Mouse (Mus musculus): ENCODE measurements around the gene Gm2696. TPM values are rescaled to one million over a fixed set of nuclear protein-coding genes. Genes with fewer than 3 reads are reported as not detected.

Gene Gm2696
- polyA plus RNA-seq, 1 experiment from 2014 or later, result not detected

DNA sequence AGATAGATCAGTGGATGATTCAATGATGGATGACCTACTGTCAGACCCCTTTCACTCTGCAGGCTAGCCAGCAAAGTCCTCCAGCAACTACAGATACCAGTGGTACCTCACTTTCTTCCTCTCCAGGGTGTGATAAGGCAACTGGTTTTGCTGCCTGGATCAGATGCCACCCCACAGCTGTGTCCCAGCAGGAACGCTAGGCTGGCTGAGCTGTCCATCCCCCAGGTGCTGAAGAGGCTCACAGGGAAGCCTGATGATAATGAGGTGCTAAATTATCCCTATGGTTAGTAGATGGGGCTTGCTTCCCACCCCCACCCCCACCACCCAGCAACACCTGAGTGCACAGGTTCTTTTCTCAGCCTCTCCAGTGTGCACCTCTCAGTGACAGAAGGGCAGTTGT lies 53.1 kb downstream of the Gm2696 start:
- H3K9ac ChIP-seq (ENCODE audit: low read depth, low read length), result no peak overlapping the region
- H3K27me3 ChIP-seq (replicated peaks; ENCODE audit: control insufficient read depth, insufficient read depth, low read length), result no peaks in the 10 kb centered on the region
- no peaks in the 10 kb centered on the region for H3K9me3 ChIP-seq (ENCODE audit: control insufficient read depth, low read length)
- H3K4me2 ChIP-seq (ENCODE audit: low read length), result no peak overlapping the region
- no peaks in the 10 kb centered on the region for H3K36me3 ChIP-seq (ENCODE audit: control insufficient read depth, insufficient read depth, low read length)
- no peak for ATAC-seq
- 44% methylated on average over 1 of the region's 1 CpGs for WGBS
- no peak overlapping the region for H3K27ac ChIP-seq (ENCODE audit: low read depth, low read length)
- H3K4me1 ChIP-seq (ENCODE audit: control insufficient read depth, insufficient read depth, low read depth, low read length), result no peaks in the 10 kb centered on the region
- H3K4me3 ChIP-seq (ENCODE audit: low read length), result no peak overlapping the region

DNA sequence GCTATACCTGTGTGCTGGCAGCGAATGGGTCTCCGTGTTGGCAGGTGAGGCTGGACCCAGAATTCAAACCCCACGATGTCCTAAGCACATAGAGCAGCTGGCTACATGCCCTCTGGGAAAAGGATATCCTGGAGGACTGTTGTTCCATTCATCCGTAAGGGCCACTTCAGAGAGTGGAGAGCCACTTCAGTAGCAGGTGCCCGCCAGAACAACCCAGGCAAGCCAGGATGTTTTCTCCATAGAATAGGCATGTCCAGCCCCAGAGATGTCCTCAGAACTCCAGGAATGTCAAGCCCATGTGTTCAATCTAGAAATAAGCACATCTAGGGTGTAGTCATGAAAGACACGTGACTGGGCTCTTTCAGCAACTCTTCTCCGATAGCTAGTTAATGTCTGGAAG lies 55.2 kb downstream of the Gm2696 start:
- no peak overlapping the region for H3K27ac ChIP-seq (ENCODE audit: low read depth, low read length)
- H3K9ac ChIP-seq (ENCODE audit: low read depth, low read length), result no peak overlapping the region
- no peak overlapping the region for H3K4me3 ChIP-seq (ENCODE audit: low read length)
- WGBS, result 86% methylated on average over 7 of the region's 7 CpGs
- no peaks in the 10 kb centered on the region for H3K4me1 ChIP-seq (ENCODE audit: control insufficient read depth, insufficient read depth, low read depth, low read length)
- no peak for ATAC-seq
- no peaks in the 10 kb centered on the region for H3K36me3 ChIP-seq (ENCODE audit: control insufficient read depth, insufficient read depth, low read length)
- no peaks in the 10 kb centered on the region for H3K9me3 ChIP-seq (ENCODE audit: control insufficient read depth, low read length)
- H3K4me2 ChIP-seq (ENCODE audit: low read length), result no peak overlapping the region
- H3K27me3 ChIP-seq (replicated peaks; ENCODE audit: control insufficient read depth, insufficient read depth, low read length), result no peaks in the 10 kb centered on the region

DNA sequence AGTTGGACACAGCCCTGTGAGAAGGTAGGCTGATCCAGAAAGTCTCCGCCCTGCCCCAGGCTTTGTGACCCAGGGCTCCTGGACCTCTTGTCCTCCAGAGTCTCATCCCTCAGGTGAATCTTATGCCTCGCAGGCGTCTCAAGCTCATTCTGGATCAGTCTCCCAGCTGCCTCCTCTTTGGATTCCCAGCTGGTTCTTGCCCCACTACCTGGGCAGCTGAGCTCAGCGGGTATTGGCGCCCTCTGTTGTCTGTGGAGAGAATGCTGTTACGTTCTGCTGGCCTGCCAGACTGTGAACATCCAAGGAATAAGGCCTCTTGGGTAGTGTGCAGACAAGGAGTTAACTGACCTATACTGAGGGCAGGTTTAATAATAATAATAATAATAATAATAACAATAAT lies 64.5 kb downstream of the Gm2696 start:
- H3K27me3 ChIP-seq (replicated peaks; ENCODE audit: control insufficient read depth, insufficient read depth, low read length), result no peaks in the 10 kb centered on the region
- 60% methylated on average over 6 of the region's 6 CpGs for WGBS

DNA sequence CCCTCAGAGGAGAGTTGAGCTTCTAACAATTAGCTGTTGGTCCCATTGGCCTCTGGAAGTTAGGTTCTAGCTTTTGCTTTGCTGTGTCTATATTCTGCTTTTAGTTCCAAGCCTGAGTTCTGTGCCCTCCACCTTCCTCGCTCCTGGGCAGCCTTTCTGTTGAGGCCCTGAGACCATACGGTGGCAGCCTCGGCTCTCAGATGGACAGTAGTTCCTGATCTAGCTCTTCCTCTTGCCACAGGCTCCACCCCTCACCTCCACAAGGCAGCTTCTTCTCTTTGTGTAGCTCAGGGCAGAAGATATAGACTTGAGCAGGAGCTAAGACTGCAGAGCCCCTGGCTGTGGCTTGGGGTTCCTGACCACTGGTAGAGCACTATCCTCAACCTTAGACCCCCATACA lies 65.8 kb downstream of the Gm2696 start:
- Histone ChIP-seq H3K27me3 (replicated peaks; ENCODE audit: control insufficient read depth, insufficient read depth, low read length) (no peaks in the 10 kb centered on the region), H3K9me3 (ENCODE audit: control insufficient read depth, low read length) (no peaks in the 10 kb centered on the region), H3K9ac (ENCODE audit: low read depth, low read length) (no peak overlapping the region), H3K4me1 (ENCODE audit: control insufficient read depth, insufficient read depth, low read depth, low read length) (no peaks in the 10 kb centered on the region), H3K4me2 (ENCODE audit: low read length) (no peak overlapping the region), H3K27ac (ENCODE audit: low read depth, low read length) (no peak overlapping the region), H3K36me3 (ENCODE audit: control insufficient read depth, insufficient read depth, low read length) (no peaks in the 10 kb centered on the region), H3K4me3 (ENCODE audit: low read length) (no peak overlapping the region)
- no peak for ATAC-seq
- WGBS, result 87% methylated on average over 3 of the region's 3 CpGs

More for the DNA sequence above, 64.5 kb downstream of the Gm2696 start:
- no peak for ATAC-seq
- H3K4me1 ChIP-seq (ENCODE audit: control insufficient read depth, insufficient read depth, low read depth, low read length), result no peaks in the 10 kb centered on the region
- H3K4me2 ChIP-seq (ENCODE audit: low read length), result no peak overlapping the region
- H3K9me3 ChIP-seq (ENCODE audit: control insufficient read depth, low read length), result no peaks in the 10 kb centered on the region
- no peak overlapping the region for H3K4me3 ChIP-seq (ENCODE audit: low read length)
- H3K27ac ChIP-seq (ENCODE audit: low read depth, low read length), result no peak overlapping the region
- no peak overlapping the region for H3K9ac ChIP-seq (ENCODE audit: low read depth, low read length)
- no peaks in the 10 kb centered on the region for H3K36me3 ChIP-seq (ENCODE audit: control insufficient read depth, insufficient read depth, low read length)

DNA sequence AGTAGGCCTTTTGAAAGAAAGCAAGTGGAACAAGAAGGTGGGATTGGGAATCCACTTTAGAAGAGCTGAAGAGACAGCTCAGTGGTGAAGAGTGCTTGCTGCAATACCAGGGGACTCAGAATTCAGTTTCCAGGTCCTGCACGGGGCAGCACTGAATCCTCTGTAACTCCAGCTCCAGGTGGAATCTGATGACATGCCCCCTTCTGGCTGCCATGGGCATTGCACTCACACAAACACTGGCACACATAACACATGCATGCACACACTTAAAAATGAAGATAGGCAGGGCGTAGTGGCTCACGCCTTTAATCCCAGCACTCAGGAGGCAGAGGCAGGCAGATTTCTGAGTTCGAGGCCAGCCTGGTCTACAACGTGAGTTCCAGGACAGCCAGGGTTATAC lies 68.1 kb downstream of the Gm2696 start:
- 95% methylated on average over 5 of the region's 5 CpGs for WGBS
- no peaks in the 10 kb centered on the region for H3K36me3 ChIP-seq (ENCODE audit: control insufficient read depth, insufficient read depth, low read length)
- no peaks in the 10 kb centered on the region for H3K4me1 ChIP-seq (ENCODE audit: control insufficient read depth, insufficient read depth, low read depth, low read length)
- H3K9ac ChIP-seq (ENCODE audit: low read depth, low read length), result no peak overlapping the region
- no peak for ATAC-seq
- H3K27ac ChIP-seq (ENCODE audit: low read depth, low read length), result no peak overlapping the region
- H3K4me3 ChIP-seq (ENCODE audit: low read length), result no peak overlapping the region
- H3K4me2 ChIP-seq (ENCODE audit: low read length), result no peak overlapping the region
- H3K9me3 ChIP-seq (ENCODE audit: control insufficient read depth, low read length), result no peaks in the 10 kb centered on the region
- no peaks in the 10 kb centered on the region for H3K27me3 ChIP-seq (replicated peaks; ENCODE audit: control insufficient read depth, insufficient read depth, low read length)

Other genes starting within 250 kb of the Gm2696 start
- gene Pttg1ip, start 233.0 kb upstream of the Gm2696 start, polyA plus RNA-seq (2015; fragmentation: Nextera tagmentation; extraction: Ambion mirVana), result 84.4 and 88.3 TPM in 2 replicates
- 303 and 334 TPM in 2 replicates for gene Sumo3, start 208.6 kb upstream of the Gm2696 start, polyA plus RNA-seq (2015; fragmentation: Nextera tagmentation; extraction: Ambion mirVana)
- not detected in 2 replicates for gene Gm49325, start 208.5 kb upstream of the Gm2696 start, polyA plus RNA-seq (2015; fragmentation: Nextera tagmentation; extraction: Ambion mirVana)
- 85.0 and 91.0 TPM in 2 replicates for gene Ube2g2, start 192.4 kb upstream of the Gm2696 start, polyA plus RNA-seq (2015; fragmentation: Nextera tagmentation; extraction: Ambion mirVana)
- gene Tspear, start 128.1 kb upstream of the Gm2696 start, polyA plus RNA-seq (2015; fragmentation: Nextera tagmentation; extraction: Ambion mirVana), result 1.3 and 1.6 TPM in 2 replicates
- not detected in 2 replicates for gene Gm19402, start 123.9 kb upstream of the Gm2696 start, polyA plus RNA-seq (2015; fragmentation: Nextera tagmentation; extraction: Ambion mirVana)
- gene Gm9508, start 117.4 kb upstream of the Gm2696 start, polyA plus RNA-seq (2015; fragmentation: Nextera tagmentation; extraction: Ambion mirVana), result not detected in 2 replicates
- not detected in 2 replicates for gene Gm10272, start 108.1 kb upstream of the Gm2696 start, polyA plus RNA-seq (2015; fragmentation: Nextera tagmentation; extraction: Ambion mirVana)
- gene Gm10024, start 103.2 kb upstream of the Gm2696 start, polyA plus RNA-seq (2015; fragmentation: Nextera tagmentation; extraction: Ambion mirVana), result not detected in 2 replicates
- gene Gm10142, start 98.9 kb upstream of the Gm2696 start, polyA plus RNA-seq (2015; fragmentation: Nextera tagmentation; extraction: Ambion mirVana), result not detected in 2 replicates
- not detected in 2 replicates for gene Krtap12-1, start 94.1 kb upstream of the Gm2696 start, polyA plus RNA-seq (2015; fragmentation: Nextera tagmentation; extraction: Ambion mirVana)
- not detected in 2 replicates for gene Gm10100, start 88.2 kb upstream of the Gm2696 start, polyA plus RNA-seq (2015; fragmentation: Nextera tagmentation; extraction: Ambion mirVana)
- gene Gm18596, start 72.0 kb upstream of the Gm2696 start, polyA plus RNA-seq (2015; fragmentation: Nextera tagmentation; extraction: Ambion mirVana), result not detected in 2 replicates
- not detected in 2 replicates for gene Gm9736, start 63.3 kb upstream of the Gm2696 start, polyA plus RNA-seq (2015; fragmentation: Nextera tagmentation; extraction: Ambion mirVana)
- gene Gm3233, start 55.0 kb upstream of the Gm2696 start, polyA plus RNA-seq (2015; fragmentation: Nextera tagmentation; extraction: Ambion mirVana), result not detected in 2 replicates
- not detected in 2 replicates for gene Gm3238, start 43.4 kb upstream of the Gm2696 start, polyA plus RNA-seq (2015; fragmentation: Nextera tagmentation; extraction: Ambion mirVana)
- gene Gm7138, start 37.7 kb upstream of the Gm2696 start, polyA plus RNA-seq (2015; fragmentation: Nextera tagmentation; extraction: Ambion mirVana), result not detected in 2 replicates
- not detected in 2 replicates for gene Gm3250, start 32.1 kb upstream of the Gm2696 start, polyA plus RNA-seq (2015; fragmentation: Nextera tagmentation; extraction: Ambion mirVana)
- not detected in 2 replicates for gene Gm7137, start 26.5 kb upstream of the Gm2696 start, polyA plus RNA-seq (2015; fragmentation: Nextera tagmentation; extraction: Ambion mirVana)
- not detected in 2 replicates for gene Gm9639, start 19.6 kb upstream of the Gm2696 start, polyA plus RNA-seq (2015; fragmentation: Nextera tagmentation; extraction: Ambion mirVana)
- gene Gm19668, start 15.5 kb upstream of the Gm2696 start, polyA plus RNA-seq (2015; fragmentation: Nextera tagmentation; extraction: Ambion mirVana), result not detected in 2 replicates
- gene Gm9507, start 2.8 kb upstream of the Gm2696 start, polyA plus RNA-seq (2015; fragmentation: Nextera tagmentation; extraction: Ambion mirVana), result not detected in 2 replicates
- gene Krtap10-4, start 12.4 kb downstream of the Gm2696 start, polyA plus RNA-seq (2015; fragmentation: Nextera tagmentation; extraction: Ambion mirVana), result not detected in 2 replicates
- gene Krtap10-10, start 21.3 kb downstream of the Gm2696 start, polyA plus RNA-seq (2015; fragmentation: Nextera tagmentation; extraction: Ambion mirVana), result not detected in 2 replicates
- gene Gm36176, start 32.1 kb downstream of the Gm2696 start, polyA plus RNA-seq (2015; fragmentation: Nextera tagmentation; extraction: Ambion mirVana), result not detected in 2 replicates
- not detected in 2 replicates for gene Gm10318, start 38.2 kb downstream of the Gm2696 start, polyA plus RNA-seq (2015; fragmentation: Nextera tagmentation; extraction: Ambion mirVana)
- not detected in 2 replicates for gene Gm3285, start 47.3 kb downstream of the Gm2696 start, polyA plus RNA-seq (2015; fragmentation: Nextera tagmentation; extraction: Ambion mirVana)
- 23.7 and 25.7 TPM in 2 replicates for gene Lrrc3, start 87.9 kb downstream of the Gm2696 start, polyA plus RNA-seq (2015; fragmentation: Nextera tagmentation; extraction: Ambion mirVana)
- 7.8 and 9.9 TPM in 2 replicates for gene Trpm2, start 155.9 kb downstream of the Gm2696 start, polyA plus RNA-seq (2015; fragmentation: Nextera tagmentation; extraction: Ambion mirVana)
- gene 1810043G02Rik, start 163.8 kb downstream of the Gm2696 start, polyA plus RNA-seq (2015; fragmentation: Nextera tagmentation; extraction: Ambion mirVana), result 53.9 and 56.7 TPM in 2 replicates
- 140 and 145 TPM in 2 replicates for gene Pfkl, start 195.4 kb downstream of the Gm2696 start, polyA plus RNA-seq (2015; fragmentation: Nextera tagmentation; extraction: Ambion mirVana)
- gene Dnmt3l, start 227.3 kb downstream of the Gm2696 start, polyA plus RNA-seq (2015; fragmentation: Nextera tagmentation; extraction: Ambion mirVana), result not detected in 2 replicates
- 0.06 TPM in 1 of 2 replicates, not detected in the other for gene Aire, start 228.9 kb downstream of the Gm2696 start, polyA plus RNA-seq (2015; fragmentation: Nextera tagmentation; extraction: Ambion mirVana)

Measured in hindbrain, embryonic 16.5 days (tissue).